Mouse (Mus musculus): ENCODE measurements around the gene Fbxl22.

DNA sequence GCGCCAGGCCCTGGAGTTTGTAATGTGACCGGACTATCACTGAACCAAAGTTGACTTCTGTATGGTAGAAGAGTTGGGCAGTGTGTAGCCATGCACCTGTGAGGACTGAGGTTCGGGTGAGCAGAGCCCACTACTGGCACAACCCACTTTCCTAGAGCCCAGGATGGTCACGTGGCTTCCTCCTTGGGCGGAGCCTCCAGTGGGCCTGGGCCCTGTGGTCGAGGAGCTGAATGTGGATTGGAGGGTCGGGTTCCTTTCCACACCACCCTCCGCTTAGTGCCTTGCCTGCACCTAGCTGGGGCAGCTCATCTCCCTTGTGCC is 2.1 kb downstream of the Fbxl22 start:
- TF ChIP-seq POLR2A (IDR thresholded peaks at IDR 0.05; ENCODE audit: low read depth, low read length), result peak; percentile 56; the same call in 1 of the 2 replicates
- no peak for TF ChIP-seq CTCF (IDR thresholded peaks at IDR 0.05; ENCODE audit: extremely low read depth, insufficient read length, insufficient replicate concordance, low read depth, low read length)
